Mouse (Mus musculus) MEL (cell line): ENCODE measurements around the gene Nckap1. TPM values are rescaled to one million over a fixed set of nuclear protein-coding genes. Genes with fewer than 3 reads are reported as not detected.
"Not testable (repeated sequence)": the region's sequence is repeated elsewhere in the genome, so short reads cannot be mapped to it uniquely, and the experiment has no call there.

ENCODE experiments used
- DNase-seq: peaks from one replicate; pipeline ENCODE4 v3.0.0; 2011; ENCODE audit warnings: low read depth, low spot score
- H3K27ac ChIP-seq: 2 replicates; pipeline ENCODE4 v1.5.1; 2012; ENCODE audit warnings: low read depth, mild to moderate bottlenecking, control low read depth, low read length, moderate library complexity; ENCODE audit not compliant: control insufficient read depth
- H3K27me3 ChIP-seq, 2 experiments: fragments of 150-350 bp in 1 of 2; sonication (generic) in 1 of 2; 2 replicates each; pipeline ENCODE4 v1.6.1; 2012; ENCODE audit warnings: low read length in 2 of 2, mild to moderate bottlenecking in 2 of 2, improper control_type of control experiment in 1 of 2, moderate library complexity in 1 of 2; ENCODE audit not compliant: insufficient read depth in 2 of 2, control insufficient read depth in 1 of 2
- H3K36me3 ChIP-seq, 2 experiments: 2 replicates each; pipeline ENCODE4 v1.6.1; 2012 to 2014; ENCODE audit warnings: low read length in 2 of 2, improper control_type of control experiment in 1 of 2, inconsistent platforms in 1 of 2, mild to moderate bottlenecking in 1 of 2; ENCODE audit not compliant: insufficient read depth in 2 of 2, control insufficient read depth in 1 of 2
- H3K4me1 ChIP-seq, 2 experiments: fragments of 150-350 bp in 1 of 2; sonication (generic) in 1 of 2; 2 replicates each; pipeline ENCODE4 v1.6.1; 2012; ENCODE audit warnings: low read length in 2 of 2, improper control_type of control experiment in 1 of 2, mild to moderate bottlenecking in 1 of 2; ENCODE audit not compliant: insufficient read depth in 2 of 2, control insufficient read depth in 1 of 2
- H3K4me3 ChIP-seq, 2 experiments: fragments of 150-350 bp in 1 of 2; sonication (generic) in 1 of 2; 2 replicates each; pipeline ENCODE4 v1.5.1; 2012; ENCODE audit warnings: low read depth in 2 of 2, low read length in 2 of 2, mild to moderate bottlenecking in 2 of 2, moderate library complexity in 2 of 2, control low read depth in 1 of 2, improper control_type of control experiment in 1 of 2; ENCODE audit not compliant: control insufficient read depth in 1 of 2, insufficient read depth in 1 of 2
- H3K79me2 ChIP-seq: 2 replicates; pipeline ENCODE4 v1.6.1; 2012; ENCODE audit warnings: mild to moderate bottlenecking, low read length, moderate library complexity; ENCODE audit not compliant: control insufficient read depth, poor library complexity, insufficient read depth
- H3K9ac ChIP-seq: 2 replicates; pipeline ENCODE4 v1.6.1; 2012; ENCODE audit warnings: low read depth, mild to moderate bottlenecking, control low read depth, low read length, moderate library complexity; ENCODE audit not compliant: control insufficient read depth, poor library complexity, severe bottlenecking
- H3K9me3 ChIP-seq: fragments of 150-350 bp; sonication (generic); replicated peaks from 2 replicates; pipeline ENCODE4 v1.6.1; 2012; ENCODE audit warnings: mild to moderate bottlenecking, low read length, improper control_type of control experiment, moderate library complexity; ENCODE audit not compliant: insufficient read depth
- CHD2 ChIP-seq: IDR thresholded peaks from 2 replicates; pipeline ENCODE4 v1.6.1; 2011; ENCODE audit warnings: low read length, improper control_type of control experiment
- EP300 ChIP-seq, 2 experiments: IDR thresholded peaks; 2 replicates each; pipeline ENCODE4 v1.6.1; 2011; ENCODE audit warnings: improper control_type of control experiment in 2 of 2, low read length in 2 of 2, low read depth in 1 of 2, mild to moderate bottlenecking in 1 of 2
- ETS1 ChIP-seq: IDR thresholded peaks from 2 replicates; pipeline ENCODE4 v1.6.1; 2012; ENCODE audit warnings: low read depth, mild to moderate bottlenecking, inconsistent platforms, low read length, improper control_type of control experiment, moderate library complexity
- GABPA ChIP-seq: IDR thresholded peaks from 2 replicates; pipeline ENCODE4 v1.6.1; 2012; ENCODE audit warnings: low read depth, mild to moderate bottlenecking, inconsistent platforms, low read length, improper control_type of control experiment, moderate library complexity
- JUND ChIP-seq: IDR thresholded peaks from 2 replicates; pipeline ENCODE4 v1.6.1; 2011; ENCODE audit warnings: low read depth, mild to moderate bottlenecking, improper control_type of control experiment, low read length
- MEF2A ChIP-seq: IDR thresholded peaks from 2 replicates; pipeline ENCODE4 v1.6.1; 2014; ENCODE audit warnings: low read depth, mild to moderate bottlenecking, inconsistent platforms, low read length, improper control_type of control experiment; ENCODE audit not compliant: poor library complexity, insufficient replicate concordance, severe bottlenecking; ENCODE audit errors: extremely low read depth
- MXI1 ChIP-seq: IDR thresholded peaks from 2 replicates; pipeline ENCODE4 v1.6.1; 2011; ENCODE audit warnings: mild to moderate bottlenecking, low read depth, low read length, improper control_type of control experiment
- NRF1 ChIP-seq: IDR thresholded peaks from 2 replicates; pipeline ENCODE4 v1.6.1; 2014; ENCODE audit warnings: low read depth, mild to moderate bottlenecking, inconsistent platforms, low read length, improper control_type of control experiment, moderate library complexity; ENCODE audit not compliant: poor library complexity, insufficient read depth, severe bottlenecking
- POLR2AphosphoS2 ChIP-seq: IDR thresholded peaks from 2 replicates; pipeline ENCODE4 v1.6.1; 2011; ENCODE audit warnings: low read length, improper control_type of control experiment
- POLR2AphosphoS5 ChIP-seq: IDR thresholded peaks from 2 replicates; pipeline ENCODE4 v1.6.1; 2012; ENCODE audit warnings: low read depth, borderline replicate concordance, mild to moderate bottlenecking, inconsistent platforms, low read length, moderate library complexity, mixed read lengths
- RCOR1 ChIP-seq: IDR thresholded peaks from 2 replicates; pipeline ENCODE4 v1.6.1; 2012; ENCODE audit warnings: low read depth, mild to moderate bottlenecking, inconsistent platforms, low read length, improper control_type of control experiment
- SIN3A ChIP-seq: IDR thresholded peaks from 2 replicates; pipeline ENCODE4 v1.6.1; 2012; ENCODE audit warnings: low read length, improper control_type of control experiment, inconsistent platforms
- TAL1 ChIP-seq: IDR thresholded peaks from 2 replicates; pipeline ENCODE4 v1.6.1; 2012; ENCODE audit warnings: mild to moderate bottlenecking, inconsistent platforms, low read length, moderate library complexity, mixed read lengths
- TBP ChIP-seq: IDR thresholded peaks from 2 replicates; pipeline ENCODE4 v1.8.0; 2011; ENCODE audit warnings: low read depth, low read length, improper control_type of control experiment
- TCF12 ChIP-seq: IDR thresholded peaks from 2 replicates; pipeline ENCODE4 v1.6.1; 2014; ENCODE audit warnings: low read depth, mild to moderate bottlenecking, inconsistent platforms, low read length, improper control_type of control experiment, moderate library complexity
- USF2 ChIP-seq, 2 experiments: IDR thresholded peaks; 2 replicates each; pipeline ENCODE4 v1.6.1; 2011 to 2012; ENCODE audit warnings: improper control_type of control experiment in 2 of 2, low read length in 2 of 2, borderline replicate concordance in 1 of 2, inconsistent platforms in 1 of 2, low read depth in 1 of 2, mild to moderate bottlenecking in 1 of 2; ENCODE audit not compliant: insufficient read depth in 1 of 2
- ZNF384 ChIP-seq: IDR thresholded peaks from 2 replicates; pipeline ENCODE4 v1.6.1; 2012; ENCODE audit warnings: low read depth, mild to moderate bottlenecking, inconsistent platforms, low read length, improper control_type of control experiment
- polyA plus RNA-seq, 2 experiments: library from polyadenylated mRNA; stranded (reverse) in 1 of 2; unstranded in 1 of 2; fragments of >175 nt in 1 of 2; fragments of >200 nt in 1 of 2; gene quantifications; 2 replicates each; pipeline versions ENCODE4 v1.2.1 to v1.2.4; 2012; ENCODE audit warnings: low replicate concordance in 2 of 2, low read depth in 1 of 2; ENCODE audit not compliant: insufficient read length in 2 of 2, insufficient read depth in 1 of 2, missing spikeins in 1 of 2
- total RNA-seq: library from RNA; depleted of rRNA; stranded (reverse); fragments of 300-350 nt; gene quantifications from 2 replicates; pipeline ENCODE4 v1.2.3, GENCODE M21; 2012

Gene Nckap1
- total and polyA plus RNA-seq, 3 experiments = 5.9 to 7.1 TPM; not detected in 1

GRCm38 (mm10) chr2:80506051-80506802 lies 75.0 kb downstream of the Nckap1 start:
- no peak for DNase-seq
- H3K27ac ChIP-seq = no peak overlapping the region
- H3K79me2 ChIP-seq = no peaks in the 10 kb centered on the region
- no peak overlapping the region for H3K4me3 ChIP-seq
- H3K4me1 ChIP-seq = no peaks in the 10 kb centered on the region
- H3K9me3 ChIP-seq = no peaks in the 10 kb centered on the region
- H3K36me3 ChIP-seq = peaks cover 0 to 2% of the 10 kb centered on the region in 2 experiments; a peak in 1 of 4 replicates
- no peak for TF ChIP-seq POLR2AphosphoS2
- no peak for TF ChIP-seq TCF12
- no peak for TF ChIP-seq NRF1
- no peak for TF ChIP-seq CHD2
- TF ChIP-seq USF2 (IDR thresholded peaks at IDR 0.05; ENCODE audit: borderline replicate concordance in 1 of 2, insufficient read depth in 1 of 2, low read depth in 1 of 2, low read length in 2 of 2) = no peak
- TF ChIP-seq MXI1 = no peak
- TF ChIP-seq GABPA = no peak
- TF ChIP-seq MEF2A = no peak
- TF ChIP-seq SIN3A = no peak
- no peak for TF ChIP-seq JUND
- TF ChIP-seq ZNF384 = no peak
- TF ChIP-seq ETS1 = no peak
- no peak for TF ChIP-seq POLR2AphosphoS5
- TF ChIP-seq TBP = no peak
- no peak for TF ChIP-seq TAL1
- no peak for TF ChIP-seq EP300 (IDR thresholded peaks at IDR 0.05; ENCODE audit: low read depth in 1 of 2, low read length in 2 of 2)
- H3K9ac ChIP-seq = no peak overlapping the region
- no peaks in the 10 kb centered on the region for H3K27me3 ChIP-seq

GRCm38 (mm10) chr2:80502132-80502531 lies 79.0 kb downstream of the Nckap1 start:
- TF ChIP-seq TCF12 (no peak), RCOR1 (no peak), NRF1 (no peak), SIN3A (no peak)
- DNase-seq = no peak

GRCm38 (mm10) chr2:80495304-80495703 lies 85.9 kb downstream of the Nckap1 start:
- DNase-seq, H3K9ac ChIP-seq, H3K27ac ChIP-seq, H3K4me1 ChIP-seq, H3K36me3 ChIP-seq, H3K27me3 ChIP-seq, H3K9me3 ChIP-seq, H3K79me2 ChIP-seq, H3K4me3 ChIP-seq: not testable (repeated sequence)

More at GRCm38 (mm10) chr2:80502132-80502531, 79.0 kb downstream of the Nckap1 start:
- Histone ChIP-seq H3K4me1 (no peaks in the 10 kb centered on the region), H3K36me3 (no peaks in the 10 kb centered on the region; a peak in 1 of 4 replicates), H3K27me3 (no peaks in the 10 kb centered on the region), H3K9ac (no peak overlapping the region), H3K9me3 (no peaks in the 10 kb centered on the region), H3K79me2 (no peaks in the 10 kb centered on the region), H3K27ac (no peak overlapping the region), H3K4me3 (no peak overlapping the region)
